Mouse (Mus musculus) hindbrain, embryonic 16.5 days (tissue): ENCODE measurements at regions not wholly inside any gene's neighbourhood (a gene's known extent, or its start where the extent isn't known, plus 50 kb on each side); places are given as distances from the start of the nearest gene placed in this dataset.

Experiments
- ATAC-seq: fragments of 200-750 bp; cut with Nextera tagmentation; 2 replicates; pipeline ENCODE4 v1.8.0; 2017; ENCODE audit warnings: moderate TSS enrichment, moderate library complexity
- H3K27ac ChIP-seq: fragments of 300-500 bp; sonication (generic); 2 replicates; pipeline ENCODE4 v1.5.1; 2014; ENCODE audit warnings: low read depth, mild to moderate bottlenecking, control low read depth, low read length, moderate library complexity
- H3K27me3 ChIP-seq: fragments of 300-500 bp; sonication (generic); replicated peaks from 2 replicates; pipeline ENCODE4 v1.6.1; 2014; ENCODE audit warnings: low read length; ENCODE audit not compliant: control insufficient read depth, insufficient read depth
- H3K36me3 ChIP-seq: fragments of 300-500 bp; sonication (generic); 2 replicates; pipeline ENCODE4 v1.6.1; 2014; ENCODE audit warnings: mild to moderate bottlenecking, low read length, moderate library complexity, mixed read lengths; ENCODE audit not compliant: control insufficient read depth, insufficient read depth
- H3K4me1 ChIP-seq: fragments of 300-500 bp; sonication (generic); 2 replicates; pipeline ENCODE4 v1.6.1; 2014; ENCODE audit warnings: low read depth, low read length; ENCODE audit not compliant: control insufficient read depth, insufficient read depth
- H3K4me2 ChIP-seq: fragments of 300-500 bp; sonication (generic); 2 replicates; pipeline ENCODE4 v1.6.1; 2014; ENCODE audit warnings: mild to moderate bottlenecking, low read length, control low read depth, moderate library complexity
- H3K4me3 ChIP-seq: fragments of 300-500 bp; sonication (generic); 2 replicates; pipeline ENCODE4 v1.5.1; 2014; ENCODE audit warnings: mild to moderate bottlenecking, low read length, control low read depth, moderate library complexity
- H3K9ac ChIP-seq: fragments of 300-500 bp; sonication (generic); 2 replicates; pipeline ENCODE4 v1.6.1; 2014; ENCODE audit warnings: low read depth, mild to moderate bottlenecking, control low read depth, low read length, moderate library complexity
- H3K9me3 ChIP-seq: fragments of 300-500 bp; sonication (generic); 2 replicates; pipeline ENCODE4 v1.6.1; 2014; ENCODE audit warnings: mild to moderate bottlenecking, low read length, moderate library complexity; ENCODE audit not compliant: control insufficient read depth
- WGBS: fragments of 180-500 bp; shearing (Covaris S2); extraction: QIAGEN DNeasy Blood & Tissue Kit; methylation state at CpG from one replicate; pipeline ENCODE4 v1.1.7; 2014; 5-methylcytosine and 5-hydroxymethylcytosine counted together

GRCm38 (mm10) chr3:42286471-42286870, 544.1 kb downstream of the D3Ertd751e start:
- no peaks in the 10 kb centered on the region for H3K27me3 ChIP-seq
- no peak overlapping the region for H3K4me3 ChIP-seq
- H3K9me3 ChIP-seq = no peaks in the 10 kb centered on the region
- no peak overlapping the region for H3K27ac ChIP-seq
- H3K4me2 ChIP-seq = no peak overlapping the region
- H3K4me1 ChIP-seq = no peaks in the 10 kb centered on the region
- no peak overlapping the region for H3K9ac ChIP-seq
- no peaks in the 10 kb centered on the region for H3K36me3 ChIP-seq
- no peak for ATAC-seq
- WGBS = 93% methylated on average over 4 of the region's 4 CpGs

DNA sequence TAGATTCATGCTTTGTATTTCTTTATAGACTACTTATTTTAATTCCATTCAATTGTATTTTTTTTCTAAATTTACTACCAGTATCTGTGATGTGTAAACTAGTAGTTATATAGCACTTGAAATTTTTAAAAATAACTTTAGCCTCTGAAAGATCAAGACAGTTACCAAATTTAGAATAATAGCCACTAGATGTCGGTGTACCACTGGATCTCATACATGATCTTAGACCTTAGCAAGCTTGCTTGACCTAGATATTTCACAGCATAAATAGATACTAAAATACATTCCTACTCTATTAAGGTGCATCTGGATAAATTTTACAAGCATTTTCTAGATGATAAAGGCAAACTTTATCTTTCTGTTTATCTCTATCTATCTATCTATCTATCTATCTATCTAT, 570.0 kb downstream of the D3Ertd751e start:
- H3K27me3 ChIP-seq = no peaks in the 10 kb centered on the region
- no peaks in the 10 kb centered on the region for H3K9me3 ChIP-seq
- H3K27ac ChIP-seq = no peak overlapping the region
- WGBS = 93% methylated on average over 1 of the region's 1 CpGs
- no peak overlapping the region for H3K4me3 ChIP-seq
- H3K4me1 ChIP-seq = no peaks in the 10 kb centered on the region
- ATAC-seq = no peak
- no peaks in the 10 kb centered on the region for H3K36me3 ChIP-seq
- no peak overlapping the region for H3K4me2 ChIP-seq
- no peak overlapping the region for H3K9ac ChIP-seq

DNA sequence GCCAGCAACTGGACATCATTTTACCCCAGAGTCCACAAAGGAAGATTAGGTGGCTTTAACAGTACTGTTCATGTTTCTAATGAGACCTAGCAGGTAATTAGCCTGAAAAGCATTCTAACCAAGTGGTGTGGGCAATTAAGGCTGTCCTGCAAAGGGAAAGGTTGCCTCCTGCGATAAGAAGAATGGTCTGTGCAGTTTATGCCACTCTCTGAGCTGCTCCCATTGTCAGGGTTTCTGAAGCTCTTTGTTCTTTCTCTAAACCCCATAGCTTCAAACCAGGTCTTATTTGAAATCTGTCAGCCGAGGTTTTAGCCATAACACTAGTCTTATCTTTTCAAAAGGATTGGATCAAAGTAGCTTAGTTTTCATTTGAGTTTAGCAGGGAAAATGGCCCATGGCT, 585.3 kb downstream of the D3Ertd751e start:
- Histone ChIP-seq H3K4me3 (no peak overlapping the region), H3K27ac (no peak overlapping the region), H3K9ac (no peak overlapping the region), H3K9me3 (no peaks in the 10 kb centered on the region), H3K36me3 (no peaks in the 10 kb centered on the region), H3K4me2 (no peak overlapping the region), H3K4me1 (no peaks in the 10 kb centered on the region), H3K27me3 (no peaks in the 10 kb centered on the region)
- 45% methylated on average over 2 of the region's 2 CpGs for WGBS
- ATAC-seq = no peak

- Histone ChIP-seq H3K4me2 (no peak overlapping the region), H3K9me3 (no peaks in the 10 kb centered on the region), H3K27me3 (no peaks in the 10 kb centered on the region), H3K4me3 (no peak overlapping the region), H3K36me3 (no peaks in the 10 kb centered on the region), H3K4me1 (no peaks in the 10 kb centered on the region), H3K27ac (no peak overlapping the region), H3K9ac (no peak overlapping the region)
- no peak for ATAC-seq
- 85% methylated on average over 2 of the region's 2 CpGs for WGBS
These were observed 600.4 kb downstream of the D3Ertd751e start for GRCm38 (mm10) chr3:42342806-42343205.

GRCm38 (mm10) chr3:42376785-42377184, 634.4 kb downstream of the D3Ertd751e start:
- Histone ChIP-seq H3K4me3 (no peak overlapping the region), H3K4me2 (no peak overlapping the region), H3K27ac (no peak overlapping the region), H3K36me3 (no peaks in the 10 kb centered on the region), H3K9me3 (no peaks in the 10 kb centered on the region), H3K27me3 (no peaks in the 10 kb centered on the region), H3K9ac (no peak overlapping the region), H3K4me1 (no peaks in the 10 kb centered on the region)
- ATAC-seq = no peak
- 30% methylated on average over 1 of the region's 1 CpGs for WGBS

GRCm38 (mm10) chr3:42382151-42382550, 639.7 kb downstream of the D3Ertd751e start:
- Histone ChIP-seq H3K4me1 (no peaks in the 10 kb centered on the region), H3K27ac (no peak overlapping the region), H3K9ac (no peak overlapping the region), H3K4me3 (no peak overlapping the region), H3K27me3 (no peaks in the 10 kb centered on the region), H3K36me3 (no peaks in the 10 kb centered on the region), H3K4me2 (no peak overlapping the region), H3K9me3 (no peaks in the 10 kb centered on the region)
- no peak for ATAC-seq
- 84% methylated on average over 5 of the region's 5 CpGs for WGBS

GRCm38 (mm10) chr3:42402716-42403115, 660.3 kb downstream of the D3Ertd751e start:
- no peaks in the 10 kb centered on the region for H3K4me1 ChIP-seq
- no peak overlapping the region for H3K9ac ChIP-seq
- no peak for ATAC-seq
- no peak overlapping the region for H3K4me2 ChIP-seq
- no peaks in the 10 kb centered on the region for H3K9me3 ChIP-seq
- H3K27ac ChIP-seq = no peak overlapping the region
- no peak overlapping the region for H3K4me3 ChIP-seq
- no peaks in the 10 kb centered on the region for H3K27me3 ChIP-seq
- no peaks in the 10 kb centered on the region for H3K36me3 ChIP-seq

- Histone ChIP-seq H3K27me3 (no peaks in the 10 kb centered on the region), H3K4me3 (no peak overlapping the region), H3K9ac (no peak overlapping the region), H3K27ac (no peak overlapping the region), H3K4me1 (no peaks in the 10 kb centered on the region), H3K36me3 (no peaks in the 10 kb centered on the region), H3K9me3 (no peaks in the 10 kb centered on the region), H3K4me2 (no peak overlapping the region)
- 82% methylated on average over 2 of the region's 2 CpGs for WGBS
- no peak for ATAC-seq
These were observed 666.7 kb downstream of the D3Ertd751e start for GRCm38 (mm10) chr3:42408958-42409633.

DNA sequence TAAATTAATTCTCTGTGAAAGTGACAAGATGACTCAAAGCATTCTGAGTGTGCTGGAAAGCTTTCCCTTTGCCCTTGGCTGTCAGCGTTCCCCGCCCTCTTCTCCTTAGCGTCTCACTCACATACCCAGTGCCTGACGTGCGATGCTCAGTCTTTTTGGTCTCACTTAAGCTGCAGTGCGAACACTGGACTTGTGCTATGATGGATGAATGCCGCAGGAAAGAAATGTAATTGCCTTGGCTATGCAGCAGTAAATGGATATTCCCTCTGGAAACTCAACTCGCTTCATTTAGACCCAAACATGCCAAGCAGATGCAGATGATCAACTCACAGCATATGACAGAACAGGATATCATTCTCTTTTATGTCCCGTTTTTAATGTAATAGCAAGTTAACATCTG, 685.0 kb downstream of the D3Ertd751e start:
- no peak overlapping the region for H3K4me3 ChIP-seq
- H3K27ac ChIP-seq = no peak overlapping the region
- no peaks in the 10 kb centered on the region for H3K9me3 ChIP-seq
- H3K9ac ChIP-seq = no peak overlapping the region
- H3K4me1 ChIP-seq = no peaks in the 10 kb centered on the region
- H3K27me3 ChIP-seq = no peaks in the 10 kb centered on the region
- H3K4me2 ChIP-seq = peak overlapping the region; percentile 23; the same call in 1 of the 2 replicates
- H3K36me3 ChIP-seq = no peaks in the 10 kb centered on the region
- ATAC-seq = peak; percentile 72
- 63% methylated on average over 9 of the region's 9 CpGs for WGBS

DNA sequence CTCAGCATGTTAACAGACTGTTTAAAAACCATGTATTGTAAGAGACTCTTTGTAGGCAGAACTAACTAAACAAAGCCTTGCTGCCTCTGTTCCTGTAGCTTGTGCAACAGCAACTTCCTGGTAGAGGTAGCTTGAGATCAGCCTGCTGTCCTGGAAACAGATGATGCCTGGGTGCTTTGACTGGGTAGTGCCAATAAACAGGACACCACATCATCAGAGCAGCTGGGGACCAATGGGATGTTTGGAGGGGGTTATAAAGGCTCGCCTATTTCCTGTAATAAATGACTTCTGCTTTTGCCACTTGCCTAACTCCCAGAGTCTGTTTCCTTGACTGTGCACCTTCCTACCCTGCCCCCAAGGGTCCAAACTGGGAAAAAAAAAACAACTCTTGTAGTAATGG, 707.2 kb downstream of the D3Ertd751e start:
- WGBS = 85% methylated on average over 1 of the region's 1 CpGs
- no peaks in the 10 kb centered on the region for H3K36me3 ChIP-seq
- no peak overlapping the region for H3K27ac ChIP-seq
- H3K9ac ChIP-seq = no peak overlapping the region
- H3K4me2 ChIP-seq = no peak overlapping the region
- no peaks in the 10 kb centered on the region for H3K27me3 ChIP-seq
- no peak overlapping the region for H3K4me3 ChIP-seq
- H3K9me3 ChIP-seq = no peaks in the 10 kb centered on the region
- H3K4me1 ChIP-seq = no peaks in the 10 kb centered on the region
- ATAC-seq = no peak
